Mouse (Mus musculus) ovary, postnatal 14 days (tissue): Measurements from ENCODE around the gene Antxr1.
A peak's percentile ranks its signal among the peaks of the same experiment; 100 is the strongest.

Experiments
- DNase-seq: peaks from one replicate; pipeline ENCODE4 v3.0.0; 2022; ENCODE audit warnings: low spot score

Gene Antxr1

GRCm38 (mm10) chr6:87292911-87293851 is 42.4 kb downstream of the Antxr1 start:
- DNase-seq, result no peak

DNA sequence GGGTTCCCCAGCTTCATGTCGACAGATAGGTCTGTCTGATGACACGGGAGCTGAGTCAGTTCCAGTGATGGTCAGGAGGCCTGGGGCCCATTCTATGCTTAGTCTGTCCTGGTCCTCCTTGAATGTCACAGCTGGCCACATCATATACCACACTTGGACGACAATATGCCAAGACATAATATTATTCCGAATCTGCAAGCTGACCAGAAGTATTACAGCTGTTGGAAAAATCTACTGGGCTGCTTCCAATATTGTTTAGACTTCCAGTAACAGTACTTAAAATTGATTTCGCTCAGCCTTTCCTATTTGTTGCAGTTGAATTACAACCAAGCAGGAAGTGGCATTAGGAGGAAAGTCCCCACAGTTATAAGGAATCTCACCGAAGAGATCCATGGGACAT is 48.4 kb downstream of the Antxr1 start:
- no peak for DNase-seq

- peak; percentile 17 for DNase-seq
Measured at GRCm38 (mm10) chr6:87285365-87285749, 50.3 kb downstream of the Antxr1 start.

DNA sequence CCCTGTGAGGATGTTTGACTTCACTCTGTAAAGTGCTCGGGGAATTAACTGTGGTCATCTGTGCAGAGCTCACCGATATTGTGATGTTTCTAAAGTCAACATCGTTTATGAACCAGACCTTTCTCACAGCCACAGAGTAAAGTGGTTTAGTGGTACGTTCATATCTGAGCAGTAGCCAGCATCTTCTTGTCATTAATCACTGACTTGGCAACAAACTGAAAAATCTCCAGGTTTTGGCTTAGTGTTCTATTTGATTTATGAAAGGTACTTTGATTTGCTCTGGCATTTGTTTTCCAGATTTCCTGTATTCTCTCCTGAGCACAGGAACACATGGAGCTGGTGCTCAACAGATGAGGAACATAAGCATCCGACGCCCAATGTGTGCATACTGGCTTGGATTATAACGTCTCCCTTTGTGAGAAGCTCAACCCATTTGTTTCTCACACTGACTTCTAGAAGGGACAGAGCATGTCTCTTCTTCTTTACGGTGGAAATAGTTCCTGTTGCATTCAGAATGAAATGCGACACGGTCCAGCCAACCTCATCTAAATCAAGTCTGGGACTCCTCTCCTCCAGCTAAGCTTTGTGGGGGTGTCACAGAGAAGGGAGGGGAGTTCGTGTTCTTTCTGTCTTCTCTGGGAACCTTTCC is 50.8 kb downstream of the Antxr1 start:
- no peak for DNase-seq

GRCm38 (mm10) chr6:87282346-87282781 is 53.3 kb downstream of the Antxr1 start:
- DNase-seq, result peak; percentile 49

- no peak for DNase-seq
Measured at GRCm38 (mm10) chr6:87281771-87282170, 53.9 kb downstream of the Antxr1 start.

DNA sequence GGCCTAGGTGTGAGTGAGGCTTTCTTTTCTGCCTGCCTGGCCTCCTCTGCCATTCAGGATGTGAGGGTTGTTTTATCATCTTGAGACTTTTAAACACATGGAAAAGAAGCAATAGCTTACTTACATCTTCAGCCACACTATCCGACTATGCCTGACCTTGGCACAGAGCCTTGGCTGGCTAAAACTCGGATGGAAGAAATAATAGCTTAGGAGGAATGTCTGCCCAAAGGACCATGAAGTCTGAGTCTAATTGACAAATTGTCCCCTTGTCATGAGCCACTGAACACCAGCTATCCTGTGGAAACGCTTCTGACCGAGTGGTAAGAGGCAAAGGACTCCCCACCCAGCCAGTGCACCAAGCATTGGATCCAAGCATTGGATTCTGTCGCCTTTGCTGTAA is 57.5 kb downstream of the Antxr1 start:
- no peak for DNase-seq

- DNase-seq, result peak; percentile 36
Measured at GRCm38 (mm10) chr6:87277527-87277926, 58.1 kb downstream of the Antxr1 start.

- no peak for DNase-seq
Measured at GRCm38 (mm10) chr6:87276941-87277340, 58.7 kb downstream of the Antxr1 start.

- DNase-seq, result no peak
Measured at GRCm38 (mm10) chr6:87274779-87275178, 60.8 kb downstream of the Antxr1 start.

GRCm38 (mm10) chr6:87273791-87274190 is 61.8 kb downstream of the Antxr1 start:
- DNase-seq, result no peak

DNA sequence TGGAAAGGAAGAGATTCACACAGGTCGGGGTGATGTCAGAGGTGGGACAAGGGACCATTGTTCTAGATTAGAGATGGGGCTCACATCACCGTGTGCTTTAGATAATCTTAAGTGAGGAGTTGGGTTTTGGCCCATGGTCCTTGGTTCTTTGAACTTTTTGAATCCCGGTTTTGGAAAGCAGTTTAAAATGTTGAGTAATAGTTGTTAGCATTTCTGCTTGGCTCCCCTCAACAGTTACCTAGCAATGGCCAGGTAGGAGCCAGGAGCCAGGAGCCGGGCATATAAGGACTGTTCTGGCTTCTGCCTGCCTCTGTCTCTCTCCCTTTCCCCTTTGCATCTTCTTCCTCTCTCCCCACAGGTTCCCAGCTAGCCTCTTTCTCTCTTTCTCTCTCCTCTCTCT is 62.5 kb downstream of the Antxr1 start:
- no peak for DNase-seq

DNA sequence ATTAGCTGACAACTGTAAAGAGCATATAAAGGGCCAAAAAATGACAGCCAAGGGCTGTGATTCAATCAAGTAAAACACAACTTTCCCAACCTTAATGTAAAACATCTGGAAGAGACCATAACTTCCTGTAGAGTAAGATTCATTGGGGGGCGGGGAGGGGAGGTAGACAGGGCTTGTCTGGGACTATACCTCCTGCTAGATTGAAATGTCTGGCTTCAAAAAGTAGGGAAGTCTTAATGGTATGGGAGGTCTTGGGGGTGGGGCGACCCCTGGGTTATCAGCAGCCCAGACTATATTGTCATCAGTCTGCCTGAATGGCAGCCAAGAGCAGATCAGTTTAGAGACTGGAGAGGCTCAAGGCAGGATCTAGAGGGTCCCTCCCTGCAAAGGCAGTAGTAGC is 63.4 kb downstream of the Antxr1 start:
- DNase-seq, result no peak

GRCm38 (mm10) chr6:87270452-87270851 is 65.2 kb downstream of the Antxr1 start:
- no peak for DNase-seq

GRCm38 (mm10) chr6:87269950-87270349 is 65.7 kb downstream of the Antxr1 start:
- no peak for DNase-seq

GRCm38 (mm10) chr6:87262666-87263065 is 73.0 kb downstream of the Antxr1 start:
- no peak for DNase-seq

GRCm38 (mm10) chr6:87258976-87259375 is 76.6 kb downstream of the Antxr1 start:
- DNase-seq, result no peak

DNA sequence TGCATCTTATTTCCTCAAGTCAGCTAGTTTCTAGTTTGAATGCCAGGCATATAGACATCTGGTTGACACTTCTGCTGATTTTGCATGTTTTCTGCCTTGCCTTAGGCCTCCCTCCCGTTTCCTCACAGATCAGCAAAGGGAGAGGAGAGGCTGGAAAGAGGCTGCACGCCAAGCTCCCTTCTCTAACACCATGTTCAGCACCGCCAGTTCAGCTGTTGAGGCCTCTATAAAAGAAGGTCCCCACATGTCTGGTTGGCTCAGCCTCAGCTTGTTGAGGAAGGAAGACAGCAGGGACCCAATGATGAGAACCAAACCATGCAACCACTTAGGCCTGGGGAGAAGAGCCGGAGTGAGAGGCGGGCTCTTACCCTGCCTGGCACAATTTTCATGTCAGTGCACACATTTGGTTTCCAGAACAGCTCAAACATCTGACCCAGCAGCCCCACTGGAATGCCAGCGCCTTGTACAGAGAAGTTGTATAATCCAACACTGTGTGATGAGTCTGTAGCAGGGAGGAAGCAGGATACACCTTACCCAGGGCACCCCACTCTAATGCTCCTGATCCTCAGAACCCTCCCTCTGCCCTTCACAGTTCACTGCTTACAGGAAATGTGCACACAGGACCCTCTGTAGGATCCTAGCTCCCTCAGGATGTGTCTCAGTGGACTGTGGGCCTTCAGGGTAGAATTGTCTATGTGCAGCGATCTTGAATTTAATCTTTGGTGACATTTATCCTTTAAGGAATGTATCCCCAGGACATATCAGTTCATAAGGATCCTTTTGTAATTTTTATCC is 77.4 kb downstream of the Antxr1 start:
- DNase-seq, result no peak

- no peak for DNase-seq
Measured at GRCm38 (mm10) chr6:87257471-87257870, 78.2 kb downstream of the Antxr1 start.

DNA sequence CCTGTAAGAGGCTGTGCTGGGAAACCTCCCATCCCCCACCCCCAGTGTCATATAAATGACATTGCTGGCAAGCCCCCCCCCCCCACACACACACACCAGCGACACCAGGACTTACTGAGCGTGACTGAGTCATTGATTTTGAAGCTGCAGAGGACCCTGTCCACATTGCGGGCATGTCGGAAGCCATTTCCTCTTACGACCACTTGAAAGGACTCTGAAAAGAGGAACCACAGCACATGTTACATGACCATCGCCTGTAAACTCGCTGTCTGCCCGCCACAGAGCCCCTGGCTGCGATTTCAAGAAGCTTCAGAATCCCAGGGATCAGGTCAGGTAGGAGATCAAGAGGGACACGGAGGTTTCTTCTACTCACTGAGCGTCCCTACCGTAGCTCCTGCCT is 80.0 kb downstream of the Antxr1 start:
- no peak for DNase-seq

- DNase-seq, result no peak
Measured at GRCm38 (mm10) chr6:87254756-87255155, 80.9 kb downstream of the Antxr1 start.

DNA sequence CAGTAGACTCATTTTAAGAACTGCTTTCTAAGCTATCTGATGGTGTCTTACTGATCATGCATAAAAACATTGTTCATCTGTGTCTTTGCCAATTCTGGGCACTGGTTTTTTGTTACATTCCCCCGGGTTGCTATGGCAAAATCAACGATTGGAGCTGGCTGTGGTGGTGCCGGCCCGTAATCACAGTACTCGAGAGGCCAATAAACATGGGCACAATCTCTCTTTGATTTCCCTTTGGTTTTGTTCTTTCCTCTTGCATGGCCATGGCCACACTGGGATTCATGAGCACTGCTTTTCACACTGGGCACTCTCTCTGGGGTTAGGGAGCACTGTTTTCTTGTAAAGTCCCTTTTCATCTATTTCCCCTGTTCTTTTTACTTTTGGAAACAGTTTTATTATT is 83.9 kb downstream of the Antxr1 start:
- DNase-seq, result no peak

GRCm38 (mm10) chr6:87250701-87251100 is 84.9 kb downstream of the Antxr1 start:
- DNase-seq, result no peak
